Mouse (Mus musculus): ENCODE results near the gene Cphx2.
"Not testable (repeated sequence)": the region's sequence is repeated elsewhere in the genome, so short reads cannot be mapped to it uniquely, and the experiment has no call there.

The Cphx2 gene

GRCm38 (mm10) chr14:26081216-26081615 is at the start of gene Cphx2:
TSS of gene Cphx2 (plus strand) at chr14:26081516.
- not testable (repeated sequence) for DNase-seq (ENCODE audit: low spot score in 2 of 2)

GRCm38 (mm10) chr14:26034364-26034763 is 47.0 kb upstream of the Cphx2 start:
- not testable (repeated sequence) for DNase-seq (ENCODE audit: low spot score in 2 of 2)

DNA sequence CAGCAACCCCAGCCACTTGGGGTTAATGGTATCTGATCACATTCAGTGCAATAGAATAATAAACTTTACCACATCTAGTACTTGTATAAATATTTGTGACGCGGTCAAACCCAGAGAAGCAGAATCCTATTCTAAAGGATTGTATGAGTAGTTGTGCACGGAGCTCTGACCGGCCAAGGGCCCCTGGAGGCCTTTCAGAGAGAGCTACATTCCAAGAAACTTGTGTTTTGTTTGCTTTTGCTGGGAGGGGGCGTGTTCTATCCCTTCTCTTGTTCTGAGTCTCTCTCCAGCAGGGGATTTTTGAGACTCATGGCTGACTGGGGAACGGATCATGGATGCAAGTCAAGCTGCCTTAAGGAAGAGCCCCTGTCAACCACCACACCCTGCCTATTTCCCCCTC is 45.9 kb upstream of the Cphx2 start:
- DNase-seq (ENCODE audit: low spot score in 2 of 2) = not testable (repeated sequence)

DNA sequence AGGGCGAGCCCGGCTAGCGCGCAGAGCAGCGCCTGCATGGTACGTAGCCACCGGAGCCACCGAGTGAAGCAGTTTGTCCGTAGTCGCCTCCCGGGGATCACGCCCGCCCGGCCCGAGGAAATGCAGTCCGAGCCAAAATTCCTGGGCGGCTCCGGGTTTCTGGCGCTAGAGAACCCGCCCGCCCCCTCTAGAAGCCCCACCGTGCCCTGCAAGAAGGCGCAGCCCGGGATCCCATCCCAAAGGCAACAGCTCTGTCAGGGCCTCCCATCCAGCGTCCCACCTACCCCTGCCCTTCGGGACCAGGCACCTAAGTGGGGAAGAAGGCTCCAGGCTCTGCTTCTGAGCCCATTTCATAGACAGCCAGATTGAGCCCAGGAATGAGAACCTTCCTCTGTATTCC is 38.7 kb upstream of the Cphx2 start, which contains the start of gene Gm9780:
Gene Gm9780 (minus strand): TSS at position 101 of the 400 bp plus-strand sequence.
- not testable (repeated sequence) for DNase-seq (ENCODE audit: low spot score in 2 of 2)

GRCm38 (mm10) chr14:26045007-26045406 is 36.3 kb upstream of the Cphx2 start:
- not testable (repeated sequence) for DNase-seq (ENCODE audit: low spot score in 2 of 2)

GRCm38 (mm10) chr14:26047026-26047425 is 34.3 kb upstream of the Cphx2 start:
- not testable (repeated sequence) for DNase-seq (ENCODE audit: low spot score in 2 of 2)

DNA sequence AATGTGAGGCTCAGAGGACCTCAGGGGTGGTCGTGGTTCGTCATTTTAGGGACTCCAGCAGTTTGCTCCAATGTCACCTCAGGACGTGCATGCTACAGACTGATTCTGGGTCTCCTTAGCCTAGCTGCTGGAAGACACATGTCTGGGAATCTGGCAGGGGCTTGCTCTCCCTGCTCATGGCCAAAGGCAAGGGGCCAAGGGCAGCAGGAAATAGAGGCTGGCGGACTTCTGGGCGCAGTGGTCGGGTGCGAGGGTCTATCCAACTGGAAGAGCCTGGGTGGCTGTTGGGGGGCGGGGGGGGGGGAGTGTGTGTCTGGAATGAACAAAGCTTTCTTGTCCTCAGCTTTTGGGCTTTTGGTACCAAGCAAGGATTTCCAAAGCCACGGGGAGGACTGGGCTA is 32.5 kb upstream of the Cphx2 start:
- DNase-seq (ENCODE audit: low spot score in 2 of 2) = not testable (repeated sequence)

DNA sequence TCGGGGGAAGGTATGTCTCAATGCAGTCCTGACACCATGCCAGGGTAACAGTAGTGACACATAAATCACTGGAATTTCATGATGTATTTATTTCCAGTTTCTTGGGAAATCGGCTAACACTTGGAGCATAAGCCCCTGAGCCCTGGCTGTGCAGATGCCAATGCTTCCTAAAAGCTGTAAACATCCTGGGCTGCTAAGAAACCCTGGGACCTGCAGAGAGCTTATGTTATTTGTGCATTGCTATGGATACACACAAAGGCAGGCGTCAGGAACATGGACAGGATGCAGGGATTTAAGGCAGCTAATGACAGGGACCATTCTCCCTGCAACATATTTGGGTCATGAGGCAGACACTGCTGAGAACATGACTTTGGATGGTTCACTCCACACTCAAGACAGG is 23.1 kb upstream of the Cphx2 start:
- not testable (repeated sequence) for DNase-seq (ENCODE audit: low spot score in 2 of 2)

DNA sequence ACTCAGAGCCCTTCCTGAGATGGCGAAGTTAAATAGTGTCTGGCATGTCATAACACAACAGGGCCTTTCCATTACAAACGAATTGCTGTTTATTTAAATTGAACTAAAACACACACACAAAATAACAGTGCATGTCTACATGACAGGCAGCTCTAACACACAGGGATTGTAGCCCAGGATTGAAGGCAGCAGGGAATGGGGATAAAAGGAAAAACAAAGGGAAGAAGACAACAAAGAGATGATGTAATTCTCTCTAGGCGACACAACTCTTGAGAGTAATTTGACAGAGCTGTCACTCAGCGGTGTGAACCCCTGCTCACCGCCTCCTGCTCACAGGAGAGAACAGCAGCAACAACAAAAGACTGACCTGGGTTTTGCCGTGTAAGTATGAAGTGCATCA is 22.0 kb upstream of the Cphx2 start:
- DNase-seq (ENCODE audit: low spot score in 2 of 2) = not testable (repeated sequence)

DNA sequence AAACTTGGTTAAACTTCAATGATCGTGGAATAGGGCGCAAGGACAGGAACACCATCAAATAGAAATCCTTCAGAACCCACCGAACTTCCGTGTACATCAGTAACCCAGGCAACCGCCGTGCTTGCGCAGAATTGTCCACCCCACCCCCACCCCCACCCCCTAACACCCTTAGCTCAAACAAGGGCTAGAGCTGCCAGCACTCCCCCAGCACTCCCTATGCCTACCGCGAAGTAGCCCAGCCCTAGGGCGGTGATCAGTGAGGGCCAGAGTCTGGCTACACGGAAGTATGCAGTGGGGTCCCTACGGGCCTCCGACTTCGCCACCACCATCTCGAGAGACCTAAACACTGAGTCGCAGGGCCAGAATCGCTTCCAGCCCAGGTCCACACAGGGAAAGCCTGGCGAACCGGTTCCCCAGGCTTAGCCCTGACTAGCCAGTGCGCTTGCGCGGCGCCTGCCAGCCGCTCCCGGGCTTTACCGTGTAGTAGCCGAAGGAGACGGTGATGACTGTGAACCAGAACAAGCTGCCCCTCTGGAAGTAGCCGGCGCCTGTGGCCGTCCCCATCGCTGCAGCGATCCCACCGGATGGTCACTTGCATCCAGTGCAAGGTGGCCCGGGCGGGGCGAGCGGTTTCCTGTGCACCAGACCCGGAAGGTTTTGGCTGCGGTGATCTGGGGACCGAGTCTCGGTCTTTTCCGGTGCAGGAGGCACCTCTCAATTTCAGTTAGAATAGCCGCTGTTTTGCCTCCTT is 14.6 kb upstream of the Cphx2 start:
- not testable (repeated sequence) for DNase-seq (ENCODE audit: low spot score in 2 of 2)

DNA sequence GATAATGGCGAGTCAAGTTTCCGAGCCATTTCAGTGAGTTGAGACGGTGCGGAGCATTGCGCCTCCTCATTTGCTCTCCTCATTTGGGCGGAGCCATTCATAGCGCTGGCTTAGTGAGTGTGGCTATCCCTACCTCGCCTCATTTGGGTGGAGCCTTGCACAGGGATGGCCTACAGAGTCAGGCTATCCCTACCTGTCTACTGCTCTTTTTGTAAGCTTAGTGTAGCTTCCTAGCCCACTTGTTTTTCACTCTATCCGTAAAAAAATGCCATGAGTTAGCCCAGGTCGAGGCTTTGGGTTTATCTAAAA is 14.0 kb upstream of the Cphx2 start, which contains the start of gene Tmem254c:
Gene Tmem254c (minus strand): TSS at position 31 of the 309 bp plus-strand sequence.
- DNase-seq (ENCODE audit: low spot score in 2 of 2) = not testable (repeated sequence)

DNA sequence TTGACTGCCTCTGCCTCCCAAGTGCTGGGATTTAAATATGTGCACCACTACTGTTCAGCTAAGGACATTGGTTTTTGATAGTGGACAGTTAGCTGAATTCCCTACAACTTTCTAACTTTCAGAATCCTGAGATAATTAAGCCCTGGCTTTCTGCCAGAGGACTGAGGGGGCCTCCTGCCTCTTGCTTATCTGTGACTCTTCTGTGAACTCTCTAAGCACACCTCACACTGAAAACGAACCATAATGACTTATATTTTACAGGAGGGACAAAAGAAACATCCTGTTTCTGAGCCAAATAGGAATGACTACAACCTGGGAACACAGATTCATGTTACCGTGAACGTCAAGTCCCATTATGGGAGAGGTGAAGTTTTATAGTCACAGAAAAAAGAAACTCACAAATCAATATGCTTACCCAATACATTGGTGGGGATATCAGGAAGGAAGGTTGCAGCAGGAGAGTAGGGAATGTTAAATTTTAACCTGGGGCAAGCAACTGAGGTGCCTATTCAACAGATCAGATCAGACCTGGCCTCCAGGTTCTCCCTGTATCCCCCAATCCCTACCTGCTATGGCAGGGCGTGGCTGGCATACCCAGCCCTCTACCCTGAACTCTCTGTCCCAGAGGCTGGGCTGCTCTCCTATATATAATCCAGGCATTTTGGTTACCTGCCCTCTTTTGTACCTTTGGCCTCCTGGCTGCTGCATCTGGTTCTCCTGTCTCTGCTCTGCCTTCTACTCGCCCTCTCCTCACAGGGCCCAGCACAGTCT is 4.5 kb upstream of the Cphx2 start:
- DNase-seq (ENCODE audit: low spot score in 2 of 2) = not testable (repeated sequence)

GRCm38 (mm10) chr14:26081997-26082396 is 681 bp downstream of the Cphx2 start, which contains the start of gene Cphx3:
TSS of gene Cphx3 (plus strand) at chr14:26082297.
- not testable (repeated sequence) for DNase-seq (ENCODE audit: low spot score in 2 of 2)

DNA sequence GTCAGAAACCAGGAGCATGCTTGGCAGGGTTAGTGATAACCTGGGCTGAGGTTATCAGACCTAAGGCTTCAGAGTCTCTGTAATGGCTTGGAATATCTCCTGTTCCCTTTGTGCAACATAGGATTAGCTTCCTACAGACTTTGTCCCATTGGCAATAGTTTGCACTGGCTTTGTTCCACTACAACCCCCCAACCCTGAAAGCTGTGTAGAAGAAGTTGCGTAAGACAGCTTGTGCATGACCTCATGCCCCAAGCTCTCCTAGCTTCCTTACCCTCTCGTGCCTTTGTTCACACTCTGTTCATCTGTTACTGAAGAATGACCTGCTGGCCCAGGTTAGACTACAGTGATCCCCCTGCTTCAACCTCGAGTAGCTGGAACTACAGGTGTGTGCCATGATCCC is 16.3 kb downstream of the Cphx2 start:
- not testable (repeated sequence) for DNase-seq (ENCODE audit: low spot score in 2 of 2)

DNA sequence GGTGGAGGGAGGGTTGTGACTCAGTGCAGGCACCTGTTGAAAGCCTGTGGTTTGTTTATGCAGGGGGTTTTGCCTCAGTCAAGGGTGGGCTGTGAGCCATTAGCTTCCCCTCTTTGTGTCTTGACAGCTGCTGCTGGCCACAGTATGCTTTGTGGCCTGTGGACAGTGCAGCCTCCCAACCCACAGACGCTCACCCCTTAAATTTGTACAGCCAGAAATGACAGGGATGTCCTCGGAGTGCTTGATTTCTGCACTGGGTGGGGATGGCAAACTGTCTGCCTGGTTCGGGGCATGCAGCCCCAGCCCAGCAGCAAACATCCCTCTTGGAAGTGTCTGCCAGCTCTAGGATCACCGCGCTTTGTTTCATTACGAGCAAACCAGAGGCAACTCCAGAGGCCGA is 36.8 kb downstream of the Cphx2 start, which contains the start of gene Duxbl2:
Gene Duxbl2 (plus strand): TSS at position 200 of the 400 bp plus-strand sequence.
- not testable (repeated sequence) for DNase-seq (ENCODE audit: low spot score in 2 of 2)

DNA sequence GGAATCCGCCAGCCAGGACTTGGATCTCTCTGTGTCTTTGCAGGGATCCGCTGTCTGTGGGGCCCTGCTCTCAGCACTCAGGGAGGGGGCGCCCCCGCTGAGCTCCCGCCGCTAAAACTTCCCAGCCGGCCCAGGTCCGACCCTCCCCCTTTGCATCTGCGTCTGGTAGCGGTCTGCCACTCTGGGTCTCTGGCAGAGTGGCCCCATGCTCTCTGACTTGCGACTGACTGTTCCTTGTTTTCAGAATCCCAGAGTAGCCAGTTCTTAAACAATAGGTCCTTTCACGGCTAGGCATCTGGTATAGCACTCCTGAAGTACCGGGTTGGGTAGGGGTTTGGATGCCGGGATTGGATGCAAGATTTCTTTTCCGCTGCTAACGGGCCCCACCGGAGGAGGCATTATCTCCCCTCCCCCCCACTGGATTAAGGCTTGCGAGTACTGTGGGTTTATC is 37.3 kb downstream of the Cphx2 start:
- not testable (repeated sequence) for DNase-seq (ENCODE audit: low spot score in 2 of 2)

GRCm38 (mm10) chr14:26119095-26119494 is 37.8 kb downstream of the Cphx2 start:
- not testable (repeated sequence) for DNase-seq (ENCODE audit: low spot score in 2 of 2)

Measured in right cerebral cortex, postnatal 10 days (tissue).